ENCODE assay signal across 13 mouse cellular contexts in the genomic region with DNA sequence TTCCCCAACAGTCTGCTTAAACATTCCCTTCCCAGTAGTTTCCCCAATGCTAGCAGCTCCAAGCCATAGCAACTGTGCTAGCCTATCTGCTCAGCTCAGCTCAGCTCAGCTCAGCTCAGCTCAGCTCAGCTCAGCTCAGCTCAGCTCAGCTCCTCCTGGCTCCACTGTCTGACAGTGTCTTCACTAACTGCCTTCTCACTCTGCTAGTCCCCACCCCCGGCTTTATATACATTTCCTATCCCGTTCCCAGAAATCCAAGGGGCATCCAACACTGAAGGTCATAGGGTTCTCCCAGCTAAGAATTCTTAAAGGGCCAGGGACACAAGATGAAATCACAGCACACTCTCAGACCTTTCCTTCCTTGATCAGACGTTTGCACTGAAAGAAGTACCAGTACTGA. TPM values are rescaled to one million over a fixed set of nuclear protein-coding genes. Genes with fewer than 3 reads are reported as not detected.
DNase-seq lines count a peak whose midpoint lies in the region; TF ChIP-seq lines count a peak whose summit lies in the region.
"Had no signal": no experiment of that assay in that cellular context is flagged by ENCODE, and none has a peak within 500 bp of the region (broad histone marks: within the 10 kb centered on the region; RNA-seq: fewer than 3 reads in every experiment).

No protein-coding gene starts in this region.

- H3K36me3 ChIP-seq in heart, embryonic 10.5 days, result peaks cover 52% of the 10 kb centered on the region
- H3K36me3 ChIP-seq in E14TG2a.4 (ENCODE audit: insufficient read depth, low read length), result peaks cover 49% of the 10 kb centered on the region
- H3K36me3 ChIP-seq in ES-E14 (ENCODE audit: control insufficient read depth, insufficient read depth, low read length, poor library complexity, severe bottlenecking), result peaks cover 14% of the 10 kb centered on the region

- H3K9me3 ChIP-seq in heart, embryonic 10.5 days, result no peaks in the 10 kb centered on the region
- no peaks in the 10 kb centered on the region for H3K9me3 ChIP-seq in E14TG2a.4 (ENCODE audit: low read length)
- no peaks in the 10 kb centered on the region for H3K9me3 ChIP-seq in ES-E14 (ENCODE audit: control insufficient read depth, insufficient read depth, low read depth, low read length)
- H3K9me3 ChIP-seq: lung, embryonic 15.5 days; midbrain, embryonic 12.5 days; neural tube, embryonic 12.5 days had no signal

- TF ChIP-seq CTCF in E14TG2a.4 (conservative IDR thresholded peaks at IDR 0.05; ENCODE audit: low read length), result no peak

- H3K4me3 ChIP-seq in heart, embryonic 10.5 days, result 0 out of 2 replicates have a peak overlapping the region, but pooled peaks have one; percentile 10
- H3K4me3 ChIP-seq in E14TG2a.4 (replicated peaks; ENCODE audit: low read length) (peak overlapping the region; percentile 96), ES-E14 (ENCODE audit: insufficient read depth in 1 of 2, low read depth in 1 of 2, low read length in 2 of 2, poor library complexity in 1 of 2, severe bottlenecking in 1 of 2) (peak overlapping the region; percentile 33 to 56)
- H3K4me3 ChIP-seq: lung, embryonic 15.5 days; midbrain, embryonic 12.5 days; neural tube, embryonic 12.5 days had no signal

- H3K9ac ChIP-seq in ES-E14 (ENCODE audit: insufficient read depth, low read depth, low read length, poor library complexity, severe bottlenecking), result peak overlapping the region; percentile 46
- H3K9ac ChIP-seq: lung, embryonic 15.5 days; midbrain, embryonic 12.5 days; neural tube, embryonic 12.5 days had no signal

- H3K27ac ChIP-seq in heart, embryonic 10.5 days, result no peak overlapping the region
- 0 out of 2 replicates have a peak overlapping the region, but pooled peaks have one; percentile 15 for H3K27ac ChIP-seq in ES-E14 (ENCODE audit: insufficient read depth, low read depth, low read length, poor library complexity, severe bottlenecking)
- H3K27ac ChIP-seq: lung, embryonic 15.5 days; midbrain, embryonic 12.5 days; neural tube, embryonic 12.5 days had no signal

- H3K4me1 ChIP-seq in heart, embryonic 10.5 days, result peaks cover 30% of the 10 kb centered on the region
- H3K4me1 ChIP-seq in E14TG2a.4 (replicated peaks; ENCODE audit: low read depth, low read length) (peaks cover 78% of the 10 kb centered on the region), ES-E14 (ENCODE audit: control insufficient read depth in 2 of 2, insufficient read depth in 2 of 2, low read length in 2 of 2, poor library complexity in 1 of 2) (peaks cover 2 to 6% of the 10 kb centered on the region in 2 experiments; a peak in 2 of 4 replicates)

- H3K27me3 ChIP-seq in heart, embryonic 10.5 days (ENCODE audit: insufficient read depth, poor library complexity, severe bottlenecking), result no peaks in the 10 kb centered on the region
- H3K27me3 ChIP-seq in E14TG2a.4 (ENCODE audit: insufficient read depth, low read length), result no peaks in the 10 kb centered on the region
- H3K27me3 ChIP-seq: CH12.LX; lung, embryonic 15.5 days; midbrain, embryonic 12.5 days; neural tube, embryonic 12.5 days had no signal

- DNase-seq in heart, embryonic 10.5 days (ENCODE audit: low spot score), result no peak
- DNase-seq in heart, postnatal 14 days, result no peak
- no peak for DNase-seq in ES-E14 (ENCODE audit: low read depth, low spot score)
- peak; percentile 36 for DNase-seq in kidney, adult 9 months
- no peak for DNase-seq in thymus, postnatal 36 days
- DNase-seq in left cerebral cortex, adult 9 months (ENCODE audit: low spot score in 2 of 2), result no peak
- DNase-seq in cerebellum, postnatal 4 days (ENCODE audit: low spot score in 2 of 2), result no peak
- DNase-seq: right cerebral cortex, adult 18-20 months had no signal

- intact Hi-C loops in heart, postnatal 14 days (cut with DNase I), result loop anchor here (5.0 kb wide), 1 partner anchor 68 kb away; the partner anchor contains the start of gene Zfp655

- 58% methylated on average over 3 of the region's 3 CpGs for WGBS in heart, embryonic 10.5 days

- in situ Hi-C loops in ES-E14 (cut with MboI; ENCODE audit: low sequenced_read_pairs in 2 of 2, unreplicated experiment in 2 of 2), result no loop called here

TF ChIP-seq in ES-E14, 5 proteins besides CTCF, POLR2A, EP300 and RAD21:
- TF ChIP-seq HCFC1 (IDR thresholded peaks at IDR 0.05; ENCODE audit: borderline replicate concordance, insufficient read depth, low read length) (no peak), CHD2 (IDR thresholded peaks at IDR 0.05; ENCODE audit: low read depth, low read length) (no peak), ZC3H11A (IDR thresholded peaks at IDR 0.05; ENCODE audit: borderline replicate concordance, low read depth, low read length) (no peak), MAFK (IDR thresholded peaks at IDR 0.05; ENCODE audit: insufficient read depth, low read depth, low read length) (no peak), ZNF384 (IDR thresholded peaks at IDR 0.05; ENCODE audit: low read depth, low read length) (no peak)
TF ChIP-seq in ES-E14: peak in this region for 0.

RNA-seq across cellular contexts. Expression of gene Ptcd1, which starts 2.2 kb away (rescaled TPM):
- polyA plus RNA-seq in heart, embryonic 10.5 days (2016; fragmentation: Nextera tagmentation; extraction: Ambion mirVana), result 14.6 and 15.0 TPM in 2 replicates
- total RNA-seq in heart, postnatal 14 days (2021), result 10 to 100 TPM; 27.1 to 27.8 TPM
- total RNA-seq in ES-E14 (2012; rRNA removed), result 12.8 and 14.3 TPM in 2 replicates

RNA-seq across cellular contexts. Expression of gene Cpsf4, which starts 2.3 kb away (rescaled TPM):
- 38.8 and 53.3 TPM in 2 replicates for polyA plus RNA-seq in heart, embryonic 10.5 days (2016; fragmentation: Nextera tagmentation; extraction: Ambion mirVana)
- 10 to 100 TPM; 10.3 to 12.4 TPM for total RNA-seq in heart, postnatal 14 days (2021)
- 73.2 and 74.4 TPM in 2 replicates for total RNA-seq in ES-E14 (2012; rRNA removed)

RNA-seq across cellular contexts. Expression of gene Bud31, which starts 24.5 kb away (rescaled TPM):
- polyA plus RNA-seq in heart, embryonic 10.5 days (2016; fragmentation: Nextera tagmentation; extraction: Ambion mirVana), result 162 and 200 TPM in 2 replicates
- total RNA-seq in heart, postnatal 14 days (2021), result 10 to 100 TPM; 59.5 to 73.7 TPM
- 124 and 168 TPM in 2 replicates for total RNA-seq in ES-E14 (2012; rRNA removed)

RNA-seq across cellular contexts. Expression of gene Pdap1, which starts 24.7 kb away (rescaled TPM):
- polyA plus RNA-seq in heart, embryonic 10.5 days (2016; fragmentation: Nextera tagmentation; extraction: Ambion mirVana), result 79.4 and 86.3 TPM in 2 replicates
- total RNA-seq in heart, postnatal 14 days (2021), result 10 to 100 TPM; 41.6 to 42.6 TPM
- 89.3 and 108 TPM in 2 replicates for total RNA-seq in ES-E14 (2012; rRNA removed)

RNA-seq across cellular contexts. Expression of gene Atp5j2, which starts 27.2 kb away (rescaled TPM):
- polyA plus RNA-seq in heart, embryonic 10.5 days (2016; fragmentation: Nextera tagmentation; extraction: Ambion mirVana), result 717 and 837 TPM in 2 replicates
- total RNA-seq in heart, postnatal 14 days (2021), result 100 to 1,000 TPM; 871 to 935 TPM
- 537 and 605 TPM in 2 replicates for total RNA-seq in ES-E14 (2012; rRNA removed)

Comparison
In these comparisons a context has a peak if more than half of its experiments do, and no peak if none do; other contexts are left out.
1. H3K4me3 ChIP-seq: peak in every context shown above with its lines; median percentile 96 in E14TG2a.4; 44 in ES-E14; 10 in heart, embryonic 10.5 days.